8 mouse cellular contexts compared by ENCODE assay signal in the genomic region with DNA sequence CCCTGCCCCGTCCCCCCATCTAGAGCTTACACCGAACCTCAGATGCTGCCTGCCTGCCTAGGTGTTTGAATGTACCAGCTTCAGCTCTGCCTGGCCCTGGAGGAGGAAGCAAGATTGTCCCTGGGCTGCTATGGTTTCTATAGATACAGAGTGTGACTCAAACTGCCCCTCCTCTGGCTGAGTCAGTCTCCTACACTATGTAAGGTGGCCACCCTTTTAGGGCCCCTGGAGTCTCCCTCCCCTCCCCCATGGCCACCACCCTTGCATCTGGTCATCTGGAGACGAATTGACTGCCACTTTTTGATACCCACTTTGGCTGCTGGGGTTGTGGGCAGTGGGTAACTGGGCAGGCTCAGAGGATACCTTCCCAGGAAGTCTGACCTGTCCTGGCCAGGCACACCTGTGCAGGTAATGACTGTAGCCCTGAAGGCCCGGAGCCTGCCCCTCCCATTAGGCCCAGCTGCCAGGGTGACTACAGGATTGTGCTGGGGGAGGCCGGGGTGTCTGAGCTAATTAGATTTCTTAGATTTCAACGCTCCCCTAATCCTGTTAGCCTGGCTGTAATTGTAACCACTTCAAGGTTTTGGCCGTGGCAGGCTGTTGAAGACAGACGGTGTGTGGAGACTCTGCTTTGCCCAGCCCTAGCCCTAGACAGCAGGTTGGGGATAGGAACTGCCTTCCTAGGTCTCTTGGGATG. TPM values are rescaled to one million over a fixed set of nuclear protein-coding genes. Genes with fewer than 3 reads are reported as not detected.
A peak's percentile ranks its signal among the peaks of the same experiment; 100 is the strongest.
DNase-seq lines count a peak whose midpoint lies in the region; ATAC-seq lines count a peak whose summit lies in the region.

No protein-coding gene starts in this region.

- no peak for DNase-seq in hindbrain, embryonic 10.5 days (ENCODE audit: low spot score)
- no peak for DNase-seq in hindbrain, embryonic 11.5 days (ENCODE audit: low spot score)
- DNase-seq in cerebellum, postnatal 10 days = peak; percentile 53 to 57
- no peak for DNase-seq in gastrocnemius, adult 18-20 months (ENCODE audit: low spot score)
- no peak for DNase-seq in thymus, postnatal 4 days
- no peak for DNase-seq in T-cell, adult 2 months (ENCODE audit: low spot score)

- peak overlapping the region; percentile 57 for H3K27ac ChIP-seq in hindbrain, embryonic 10.5 days
- no peak overlapping the region for H3K27ac ChIP-seq in hindbrain, embryonic 11.5 days (ENCODE audit: low read depth, low read length)
- peak overlapping the region; percentile 21 for H3K27ac ChIP-seq in kidney, embryonic 16.5 days (ENCODE audit: low read length)
- 0 out of 2 replicates have a peak overlapping the region, but pooled peaks have one; percentile 9 for H3K27ac ChIP-seq in neural tube, embryonic 13.5 days (replicated peaks)

- no peaks in the 10 kb centered on the region for H3K36me3 ChIP-seq in hindbrain, embryonic 10.5 days
- no peaks in the 10 kb centered on the region for H3K36me3 ChIP-seq in hindbrain, embryonic 11.5 days (ENCODE audit: control insufficient read depth, insufficient read depth, low read length)
- H3K36me3 ChIP-seq in kidney, embryonic 16.5 days (ENCODE audit: insufficient read depth, low read length) = no peaks in the 10 kb centered on the region
- H3K36me3 ChIP-seq in neural tube, embryonic 13.5 days = no peaks in the 10 kb centered on the region

- no peak overlapping the region for H3K4me2 ChIP-seq in hindbrain, embryonic 11.5 days (replicated peaks; ENCODE audit: low read depth, low read length)
- H3K4me2 ChIP-seq in kidney, embryonic 16.5 days (replicated peaks; ENCODE audit: low read depth, low read length) = peak overlapping the region; percentile 38; the same call in 1 of the 2 replicates
- peak overlapping the region; percentile 99 for H3K4me2 ChIP-seq in neural tube, embryonic 13.5 days

- no peak overlapping the region for H3K9ac ChIP-seq in hindbrain, embryonic 11.5 days (ENCODE audit: low read depth, low read length)
- H3K9ac ChIP-seq in kidney, embryonic 16.5 days (replicated peaks; ENCODE audit: low read length) = peak overlapping the region; percentile 36
- peak overlapping the region; percentile 52 for H3K9ac ChIP-seq in neural tube, embryonic 13.5 days

- 51% methylated on average over 8 of the region's 8 CpGs for WGBS in hindbrain, embryonic 10.5 days
- 58% methylated on average over 8 of the region's 8 CpGs for WGBS in hindbrain, embryonic 11.5 days
- WGBS in kidney, embryonic 16.5 days = 32% methylated on average over 8 of the region's 8 CpGs
- WGBS in neural tube, embryonic 13.5 days = 44% methylated on average over 8 of the region's 8 CpGs

- 0 out of 2 replicates have a peak overlapping the region, but pooled peaks have one; percentile 11 for H3K4me3 ChIP-seq in hindbrain, embryonic 10.5 days
- H3K4me3 ChIP-seq in hindbrain, embryonic 11.5 days (ENCODE audit: low read depth, low read length) = no peak overlapping the region
- H3K4me3 ChIP-seq in kidney, embryonic 16.5 days (ENCODE audit: low read length) = no peak overlapping the region
- no peak overlapping the region for H3K4me3 ChIP-seq in neural tube, embryonic 13.5 days

- H3K27me3 ChIP-seq in hindbrain, embryonic 10.5 days (ENCODE audit: insufficient read depth, poor library complexity, severe bottlenecking) = no peaks in the 10 kb centered on the region
- no peaks in the 10 kb centered on the region for H3K27me3 ChIP-seq in hindbrain, embryonic 11.5 days (ENCODE audit: control insufficient read depth, insufficient read depth, low read length)
- no peaks in the 10 kb centered on the region for H3K27me3 ChIP-seq in kidney, embryonic 16.5 days (ENCODE audit: insufficient read depth, low read length)
- H3K27me3 ChIP-seq in neural tube, embryonic 13.5 days = no peaks in the 10 kb centered on the region

- H3K4me1 ChIP-seq in hindbrain, embryonic 10.5 days (replicated peaks) = peaks cover 92% of the 10 kb centered on the region
- peaks cover 35% of the 10 kb centered on the region for H3K4me1 ChIP-seq in hindbrain, embryonic 11.5 days (replicated peaks; ENCODE audit: control insufficient read depth, insufficient read depth, low read length)
- H3K4me1 ChIP-seq in kidney, embryonic 16.5 days (ENCODE audit: insufficient read depth, low read length) = peaks cover 81% of the 10 kb centered on the region
- H3K4me1 ChIP-seq in neural tube, embryonic 13.5 days (replicated peaks) = peaks cover 86% of the 10 kb centered on the region

- no peaks in the 10 kb centered on the region for H3K9me3 ChIP-seq in hindbrain, embryonic 10.5 days
- no peaks in the 10 kb centered on the region for H3K9me3 ChIP-seq in hindbrain, embryonic 11.5 days (ENCODE audit: control insufficient read depth, low read length)
- H3K9me3 ChIP-seq in kidney, embryonic 16.5 days (ENCODE audit: low read length) = no peaks in the 10 kb centered on the region
- H3K9me3 ChIP-seq in neural tube, embryonic 13.5 days = no peaks in the 10 kb centered on the region

- ATAC-seq in hindbrain, embryonic 11.5 days (ENCODE audit: low FRiP score) = no peak
- no peak; the same call in 1 of the 2 replicates for ATAC-seq in kidney, embryonic 16.5 days (ENCODE audit: low FRiP score, low TSS enrichment)
- ATAC-seq in neural tube, embryonic 13.5 days (ENCODE audit: low read depth) = no peak

RNA-seq across cellular contexts. Expression of a gene that starts 5.8 kb away (rescaled TPM):
- polyA plus RNA-seq in hindbrain, embryonic 10.5 days (2016; fragmentation: Nextera tagmentation; extraction: Ambion mirVana) = 44.4 and 60.1 TPM in 2 replicates
- 47.5 and 57.0 TPM in 2 replicates for polyA plus RNA-seq in hindbrain, embryonic 11.5 days (2014; fragmentation: Nextera tagmentation; extraction: Ambion mirVana)
- polyA plus RNA-seq in kidney, embryonic 16.5 days (2015; fragmentation: Nextera tagmentation; extraction: Ambion mirVana) = 36.0 and 46.6 TPM in 2 replicates
- 57.2 and 66.2 TPM in 2 replicates for polyA plus RNA-seq in neural tube, embryonic 13.5 days (2015; fragmentation: Nextera tagmentation; extraction: Ambion mirVana)
- total RNA-seq in gastrocnemius, adult 18-20 months (2021) = 10 to 100 TPM; 26.6 to 28.6 TPM

Comparison
In these comparisons a context has a peak if more than half of its experiments do, and no peak if none do; other contexts are left out.
1. DNase-seq: peak in cerebellum, postnatal 10 days (2 of 2); none in hindbrain, embryonic 10.5 days (single experiment), hindbrain, embryonic 11.5 days (single experiment), gastrocnemius, adult 18-20 months (single experiment), thymus, postnatal 4 days (single experiment) and T-cell, adult 2 months (single experiment).